Mouse (Mus musculus) testis, adult 2 months (tissue): Measurements from ENCODE around the gene Ap2m1.

ENCODE experiments used
- CTCF ChIP-seq: fragments of 200-500 bp; IDR thresholded peaks from 2 replicates; pipeline ENCODE4 v1.5.1; 2012; ENCODE audit warnings: low read depth, mild to moderate bottlenecking, inconsistent platforms, low read length, moderate library complexity; ENCODE audit not compliant: control insufficient read depth, insufficient read depth, insufficient replicate concordance
- POLR2A ChIP-seq: fragments of 200-500 bp; IDR thresholded peaks from 2 replicates; pipeline ENCODE4 v1.6.1; 2012; ENCODE audit warnings: low read depth, mild to moderate bottlenecking, inconsistent platforms, low read length, moderate library complexity; ENCODE audit not compliant: control insufficient read depth

DNA sequence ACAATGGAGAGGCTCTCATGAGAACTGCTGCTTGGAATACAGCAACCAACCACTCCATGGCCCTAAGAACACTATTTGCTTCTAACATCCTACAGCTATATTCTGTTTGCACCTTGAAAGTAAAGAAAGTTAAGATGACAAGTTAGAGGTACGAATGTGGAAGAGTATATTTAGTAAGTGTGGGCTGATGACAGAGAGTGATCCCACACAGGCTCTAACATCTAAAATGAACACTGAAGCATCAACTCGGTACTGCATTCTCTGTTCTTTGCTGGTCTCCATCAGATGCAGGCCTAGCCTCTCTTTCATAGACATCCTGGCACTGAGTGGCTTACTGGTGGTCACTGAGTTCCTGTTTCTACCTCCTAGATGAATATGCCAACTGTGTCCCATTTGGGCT lies 46.0 kb upstream of the Ap2m1 start:
- TF ChIP-seq POLR2A (no peak), CTCF (no peak)
